Mouse (Mus musculus) MEL (cell line): ENCODE measurements at regions not wholly inside any gene's neighbourhood (a gene's known extent, or its start where the extent isn't known, plus 50 kb on each side); places are given as distances from the start of the nearest gene placed in this dataset.

Experiments used
- DNase-seq: peaks from one replicate; pipeline ENCODE4 v3.0.0; 2011; ENCODE audit warnings: low read depth, low spot score
- H3K27ac ChIP-seq: 2 replicates; pipeline ENCODE4 v1.5.1; 2012; ENCODE audit warnings: low read depth, mild to moderate bottlenecking, control low read depth, low read length, moderate library complexity; ENCODE audit not compliant: control insufficient read depth
- H3K27me3 ChIP-seq, 2 experiments: fragments of 150-350 bp in 1 of 2; sonication (generic) in 1 of 2; 2 replicates each; pipeline ENCODE4 v1.6.1; 2012; ENCODE audit warnings: low read length in 2 of 2, mild to moderate bottlenecking in 2 of 2, improper control_type of control experiment in 1 of 2, moderate library complexity in 1 of 2; ENCODE audit not compliant: insufficient read depth in 2 of 2, control insufficient read depth in 1 of 2
- H3K36me3 ChIP-seq, 2 experiments: 2 replicates each; pipeline ENCODE4 v1.6.1; 2012 to 2014; ENCODE audit warnings: low read length in 2 of 2, improper control_type of control experiment in 1 of 2, inconsistent platforms in 1 of 2, mild to moderate bottlenecking in 1 of 2; ENCODE audit not compliant: insufficient read depth in 2 of 2, control insufficient read depth in 1 of 2
- H3K4me1 ChIP-seq, 2 experiments: fragments of 150-350 bp in 1 of 2; sonication (generic) in 1 of 2; 2 replicates each; pipeline ENCODE4 v1.6.1; 2012; ENCODE audit warnings: low read length in 2 of 2, improper control_type of control experiment in 1 of 2, mild to moderate bottlenecking in 1 of 2; ENCODE audit not compliant: insufficient read depth in 2 of 2, control insufficient read depth in 1 of 2
- H3K4me3 ChIP-seq, 2 experiments: fragments of 150-350 bp in 1 of 2; sonication (generic) in 1 of 2; 2 replicates each; pipeline ENCODE4 v1.5.1; 2012; ENCODE audit warnings: low read depth in 2 of 2, low read length in 2 of 2, mild to moderate bottlenecking in 2 of 2, moderate library complexity in 2 of 2, control low read depth in 1 of 2, improper control_type of control experiment in 1 of 2; ENCODE audit not compliant: control insufficient read depth in 1 of 2, insufficient read depth in 1 of 2
- H3K79me2 ChIP-seq: 2 replicates; pipeline ENCODE4 v1.6.1; 2012; ENCODE audit warnings: mild to moderate bottlenecking, low read length, moderate library complexity; ENCODE audit not compliant: control insufficient read depth, poor library complexity, insufficient read depth
- H3K9ac ChIP-seq: 2 replicates; pipeline ENCODE4 v1.6.1; 2012; ENCODE audit warnings: low read depth, mild to moderate bottlenecking, control low read depth, low read length, moderate library complexity; ENCODE audit not compliant: control insufficient read depth, poor library complexity, severe bottlenecking
- H3K9me3 ChIP-seq: fragments of 150-350 bp; sonication (generic); replicated peaks from 2 replicates; pipeline ENCODE4 v1.6.1; 2012; ENCODE audit warnings: mild to moderate bottlenecking, low read length, improper control_type of control experiment, moderate library complexity; ENCODE audit not compliant: insufficient read depth
- CHD1 ChIP-seq: IDR thresholded peaks from 2 replicates; pipeline ENCODE4 v1.6.1; 2012; ENCODE audit warnings: low read depth, mild to moderate bottlenecking, inconsistent platforms, low read length, improper control_type of control experiment
- CHD2 ChIP-seq: IDR thresholded peaks from 2 replicates; pipeline ENCODE4 v1.6.1; 2011; ENCODE audit warnings: low read length, improper control_type of control experiment
- E2F4 ChIP-seq: IDR thresholded peaks from 2 replicates; pipeline ENCODE4 v1.6.1; 2011; ENCODE audit warnings: low read depth, low read length, improper control_type of control experiment, borderline replicate concordance
- GATA1 ChIP-seq: IDR thresholded peaks from 2 replicates; pipeline ENCODE4 v1.6.1; 2011; ENCODE audit warnings: low read depth, low read length, improper control_type of control experiment
- JUND ChIP-seq: IDR thresholded peaks from 2 replicates; pipeline ENCODE4 v1.6.1; 2011; ENCODE audit warnings: low read depth, mild to moderate bottlenecking, improper control_type of control experiment, low read length
- KAT2A ChIP-seq: conservative IDR thresholded peaks from 2 replicates; pipeline ENCODE4 v1.6.1; 2012; ENCODE audit warnings: low read depth, low read length, improper control_type of control experiment, inconsistent platforms
- MAFK ChIP-seq: IDR thresholded peaks from 2 replicates; pipeline ENCODE4 v1.6.1; 2011; ENCODE audit warnings: low read depth, mild to moderate bottlenecking, low read length, improper control_type of control experiment, borderline replicate concordance
- MAZ ChIP-seq: IDR thresholded peaks from 2 replicates; pipeline ENCODE4 v1.6.1; 2012; ENCODE audit warnings: low read depth, mild to moderate bottlenecking, inconsistent platforms, low read length, improper control_type of control experiment
- MEF2A ChIP-seq: IDR thresholded peaks from 2 replicates; pipeline ENCODE4 v1.6.1; 2014; ENCODE audit warnings: low read depth, mild to moderate bottlenecking, inconsistent platforms, low read length, improper control_type of control experiment; ENCODE audit not compliant: poor library complexity, insufficient replicate concordance, severe bottlenecking; ENCODE audit errors: extremely low read depth
- MXI1 ChIP-seq: IDR thresholded peaks from 2 replicates; pipeline ENCODE4 v1.6.1; 2011; ENCODE audit warnings: mild to moderate bottlenecking, low read depth, low read length, improper control_type of control experiment
- NRF1 ChIP-seq: IDR thresholded peaks from 2 replicates; pipeline ENCODE4 v1.6.1; 2014; ENCODE audit warnings: low read depth, mild to moderate bottlenecking, inconsistent platforms, low read length, improper control_type of control experiment, moderate library complexity; ENCODE audit not compliant: poor library complexity, insufficient read depth, severe bottlenecking
- POLR2A ChIP-seq, 2 experiments: IDR thresholded peaks; 2 replicates each; pipeline ENCODE4 v1.6.1; 2011 to 2012; ENCODE audit warnings: low read length in 2 of 2, mild to moderate bottlenecking in 2 of 2, control low read depth in 1 of 2, improper control_type of control experiment in 1 of 2, low read depth in 1 of 2, moderate library complexity in 1 of 2; ENCODE audit not compliant: control insufficient read depth in 1 of 2, insufficient read depth in 1 of 2, poor library complexity in 1 of 2
- POLR2AphosphoS5 ChIP-seq: IDR thresholded peaks from 2 replicates; pipeline ENCODE4 v1.6.1; 2012; ENCODE audit warnings: low read depth, borderline replicate concordance, mild to moderate bottlenecking, inconsistent platforms, low read length, moderate library complexity, mixed read lengths
- RCOR1 ChIP-seq: IDR thresholded peaks from 2 replicates; pipeline ENCODE4 v1.6.1; 2012; ENCODE audit warnings: low read depth, mild to moderate bottlenecking, inconsistent platforms, low read length, improper control_type of control experiment
- SMC3 ChIP-seq: IDR thresholded peaks from 2 replicates; pipeline ENCODE4 v1.6.1; 2011; ENCODE audit warnings: low read depth, low read length, improper control_type of control experiment
- TAL1 ChIP-seq: IDR thresholded peaks from 2 replicates; pipeline ENCODE4 v1.6.1; 2012; ENCODE audit warnings: mild to moderate bottlenecking, inconsistent platforms, low read length, moderate library complexity, mixed read lengths
- ZC3H11A ChIP-seq: IDR thresholded peaks from 2 replicates; pipeline ENCODE4 v1.6.1; 2012; ENCODE audit warnings: low read depth, mild to moderate bottlenecking, inconsistent platforms, low read length, improper control_type of control experiment
- ZNF384 ChIP-seq: IDR thresholded peaks from 2 replicates; pipeline ENCODE4 v1.6.1; 2012; ENCODE audit warnings: low read depth, mild to moderate bottlenecking, inconsistent platforms, low read length, improper control_type of control experiment

DNA sequence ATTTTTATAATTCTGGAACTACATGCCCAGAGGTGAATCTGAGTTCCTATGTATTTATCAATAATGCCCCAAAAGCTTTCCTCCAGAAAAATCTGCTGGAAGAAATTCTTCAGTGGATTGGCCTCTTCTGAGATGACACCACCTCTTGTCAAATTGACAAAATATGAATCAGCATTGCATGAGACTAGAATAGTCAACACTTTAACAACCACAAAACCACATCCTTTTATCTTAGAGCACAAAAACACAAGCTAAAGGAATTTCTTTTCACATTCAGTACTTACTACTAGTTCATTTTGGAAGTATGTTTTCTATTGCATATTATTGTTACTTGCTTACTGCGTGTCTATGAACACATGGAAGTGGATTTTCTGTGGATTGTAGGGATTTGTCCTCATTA, 1377.9 kb upstream of the Sel1l start:
- Histone ChIP-seq H3K4me1 (no peaks in the 10 kb centered on the region), H3K36me3 (no peaks in the 10 kb centered on the region), H3K27ac (no peak overlapping the region), H3K9me3 (no peaks in the 10 kb centered on the region), H3K27me3 (no peaks in the 10 kb centered on the region), H3K9ac (no peak overlapping the region), H3K4me3 (no peak overlapping the region), H3K79me2 (no peaks in the 10 kb centered on the region)
- no peak for TF ChIP-seq MAZ
- TF ChIP-seq TAL1 = no peak
- TF ChIP-seq RCOR1 = no peak
- DNase-seq = no peak

DNA sequence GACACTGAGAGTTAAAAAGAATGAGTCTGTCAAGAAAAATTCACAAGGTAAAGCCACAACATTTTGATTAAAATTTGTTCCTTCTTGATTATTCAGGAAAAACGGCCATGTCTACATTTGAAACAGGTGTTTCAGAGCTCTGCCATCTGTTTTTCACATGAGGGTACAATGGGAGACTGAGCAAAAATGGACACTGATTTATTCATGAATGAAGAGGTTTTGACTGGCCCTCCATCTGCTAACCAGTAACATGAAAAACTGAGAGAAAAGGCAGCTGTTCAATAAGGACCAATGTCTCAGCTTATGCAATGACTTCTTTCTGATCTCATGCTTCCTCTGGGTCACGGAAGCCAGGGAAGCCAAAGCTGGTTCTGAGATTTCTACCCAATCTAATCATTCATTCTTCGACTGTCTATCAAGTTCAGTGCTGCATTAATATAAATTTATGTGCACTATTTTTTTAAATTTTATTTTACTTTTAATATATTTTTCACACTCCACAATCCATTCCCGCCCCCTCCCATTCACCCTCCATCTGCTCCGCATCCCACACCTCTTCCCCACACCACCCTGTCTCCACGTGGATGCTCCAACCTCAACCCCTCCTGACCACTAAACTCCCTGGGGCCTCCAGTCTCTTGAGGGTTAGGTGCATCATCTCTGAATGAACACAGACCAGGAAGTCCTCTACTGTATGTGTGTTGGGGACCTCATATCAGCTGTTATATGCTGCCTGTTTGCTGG, 1372.4 kb upstream of the Sel1l start:
- Histone ChIP-seq H3K4me3 (no peak overlapping the region), H3K27me3 (no peaks in the 10 kb centered on the region), H3K36me3 (no peaks in the 10 kb centered on the region), H3K79me2 (no peaks in the 10 kb centered on the region), H3K9ac (no peak overlapping the region), H3K4me1 (no peaks in the 10 kb centered on the region), H3K9me3 (no peaks in the 10 kb centered on the region), H3K27ac (no peak overlapping the region)
- no peak for DNase-seq
- TF ChIP-seq MXI1 = no peak
- TF ChIP-seq SMC3 = no peak
- TF ChIP-seq POLR2AphosphoS5 = no peak
- no peak for TF ChIP-seq E2F4

DNA sequence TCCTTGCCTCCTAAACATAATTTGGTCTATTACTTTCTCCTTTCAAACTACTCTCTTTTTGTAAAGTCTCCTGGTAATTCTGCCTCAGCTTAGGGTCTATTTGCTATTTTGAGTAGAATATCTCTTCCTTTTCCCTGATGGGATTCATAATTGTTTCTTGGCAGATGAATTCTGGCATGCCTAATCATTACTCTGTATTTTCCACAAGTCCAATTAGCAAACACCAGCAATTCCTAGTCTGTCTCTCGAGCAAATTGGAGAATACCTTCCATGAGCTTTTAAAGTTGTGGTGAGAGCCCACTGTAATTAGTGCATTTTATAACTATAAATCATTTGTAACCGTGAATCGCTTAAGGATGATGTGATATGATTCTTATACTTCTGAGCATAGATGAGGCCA, 1358.6 kb upstream of the Sel1l start:
- Histone ChIP-seq H3K4me3 (no peak overlapping the region), H3K27ac (no peak overlapping the region), H3K4me1 (no peaks in the 10 kb centered on the region), H3K27me3 (no peaks in the 10 kb centered on the region), H3K9ac (no peak overlapping the region), H3K9me3 (no peaks in the 10 kb centered on the region), H3K79me2 (no peaks in the 10 kb centered on the region), H3K36me3 (no peaks in the 10 kb centered on the region)
- DNase-seq = no peak
- TF ChIP-seq GATA1 (no peak), ZNF384 (no peak), CHD1 (no peak), NRF1 (no peak), JUND (no peak), ZC3H11A (no peak), KAT2A (no peak), MEF2A (no peak), CHD2 (no peak), MAFK (no peak), POLR2A (IDR thresholded peaks at IDR 0.05; ENCODE audit: control insufficient read depth in 1 of 2, insufficient read depth in 1 of 2, low read depth in 1 of 2, low read length in 2 of 2, poor library complexity in 1 of 2) (no peak)
